Mouse (Mus musculus): ENCODE results near the gene Mlxip.
A peak's percentile ranks its signal among the peaks of the same experiment; 100 is the strongest.

The Mlxip gene

DNA sequence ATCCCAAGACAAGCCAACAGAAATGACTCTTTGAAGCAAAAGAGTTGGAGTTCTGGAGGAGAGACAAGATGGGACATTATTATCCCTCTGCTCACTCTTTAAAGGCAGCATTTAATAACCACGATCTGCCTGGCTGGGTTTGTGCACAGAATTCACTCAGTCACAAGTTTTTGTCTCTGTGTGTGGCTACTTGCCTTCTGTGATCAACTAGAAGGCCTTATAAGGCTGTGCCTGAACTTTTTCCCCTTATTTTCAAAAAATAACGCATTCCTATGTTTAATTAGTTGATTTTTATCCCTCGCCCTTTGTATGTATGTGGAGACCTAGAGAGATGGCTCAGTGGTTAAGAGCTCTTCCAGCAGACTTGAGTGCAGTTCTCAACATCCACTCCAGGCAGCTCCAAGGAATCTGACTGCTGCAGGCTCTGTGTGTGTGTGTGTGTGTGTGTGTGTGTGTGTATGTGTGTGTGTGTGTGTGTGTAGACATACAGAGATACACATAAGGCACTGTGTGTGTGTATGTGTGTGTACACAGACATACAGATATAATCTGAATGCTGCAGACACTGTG is 37.8 kb downstream of the Mlxip start:
- DNase-seq (ENCODE audit: low spot score), result no peak

DNA sequence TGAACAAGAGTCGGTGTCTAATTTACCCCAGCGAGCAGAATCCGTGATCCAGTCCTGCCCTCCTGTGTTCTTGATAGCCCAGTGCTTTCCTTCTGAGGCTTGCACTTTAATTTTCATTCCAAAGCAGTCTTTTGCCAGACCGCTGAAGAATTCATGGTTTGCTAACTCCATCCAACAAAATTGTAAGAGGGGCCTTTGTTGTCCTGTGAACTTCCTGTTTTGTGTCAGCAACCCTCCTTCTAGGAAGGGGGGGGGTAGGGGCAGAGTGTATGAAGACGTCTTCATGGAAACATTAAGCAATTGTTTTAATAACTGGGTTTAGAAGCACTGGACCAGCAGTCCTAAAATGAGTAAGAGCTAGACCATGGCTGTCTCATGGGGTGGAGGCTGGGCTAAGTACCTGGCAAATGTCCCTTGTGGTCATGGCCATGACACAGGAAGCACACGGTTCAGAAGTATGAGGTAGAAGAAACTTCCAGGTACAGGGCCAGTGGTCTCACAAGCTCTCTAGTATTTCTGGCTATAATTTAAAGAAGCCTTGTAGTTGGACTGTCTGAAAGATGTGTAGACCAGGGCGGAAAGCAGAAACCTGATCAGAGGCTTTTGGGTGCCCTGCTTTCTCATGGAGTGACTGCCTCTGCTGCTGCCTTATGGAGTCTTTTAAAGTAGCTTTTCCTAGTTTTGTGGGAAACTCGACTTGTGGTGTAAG is 41.6 kb downstream of the Mlxip start:
- peak; percentile 40 for DNase-seq (ENCODE audit: low spot score)

DNA sequence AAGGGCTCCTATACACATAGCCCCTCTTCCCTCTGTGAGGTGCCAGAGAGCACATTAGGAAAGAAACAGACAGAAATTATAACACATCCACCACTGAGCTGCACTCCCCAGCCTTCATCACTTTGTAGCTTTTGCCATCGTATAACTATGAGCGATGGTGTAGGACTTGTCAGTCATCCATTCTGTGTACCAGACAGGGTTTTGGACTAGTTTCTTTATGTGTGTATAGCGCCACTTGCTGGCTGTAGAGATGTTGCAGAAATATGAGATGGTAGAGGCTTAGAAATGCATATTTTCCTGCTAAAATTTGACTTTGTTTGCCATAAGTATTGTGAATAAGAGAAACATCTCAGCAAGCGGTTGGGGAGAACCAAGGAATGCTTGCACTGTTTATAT is 42.2 kb downstream of the Mlxip start:
- DNase-seq (ENCODE audit: low spot score), result peak; percentile 72

DNA sequence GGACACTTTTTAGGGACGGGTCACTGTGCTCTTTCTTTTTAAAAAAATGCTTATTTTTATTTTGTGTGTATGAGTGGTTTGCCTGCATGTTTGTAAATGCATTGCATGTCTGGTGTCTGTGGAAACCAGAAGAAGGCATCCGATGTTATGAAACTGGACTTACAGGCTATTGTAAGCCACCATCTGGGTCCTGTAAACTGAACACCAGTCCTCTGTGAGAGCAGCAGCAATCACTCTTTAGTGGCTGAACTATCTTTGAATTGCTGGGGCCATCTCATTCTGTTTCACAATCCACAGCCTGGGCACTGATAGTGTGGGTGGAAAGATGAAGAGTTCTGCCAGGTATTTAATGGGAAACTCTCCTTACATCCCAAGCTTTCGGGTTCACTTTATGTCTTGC is 43.8 kb downstream of the Mlxip start:
- DNase-seq (ENCODE audit: low spot score), result no peak

GRCm38 (mm10) chr5:123439312-123439711 is 44.7 kb downstream of the Mlxip start:
- DNase-seq (ENCODE audit: low spot score), result no peak

DNA sequence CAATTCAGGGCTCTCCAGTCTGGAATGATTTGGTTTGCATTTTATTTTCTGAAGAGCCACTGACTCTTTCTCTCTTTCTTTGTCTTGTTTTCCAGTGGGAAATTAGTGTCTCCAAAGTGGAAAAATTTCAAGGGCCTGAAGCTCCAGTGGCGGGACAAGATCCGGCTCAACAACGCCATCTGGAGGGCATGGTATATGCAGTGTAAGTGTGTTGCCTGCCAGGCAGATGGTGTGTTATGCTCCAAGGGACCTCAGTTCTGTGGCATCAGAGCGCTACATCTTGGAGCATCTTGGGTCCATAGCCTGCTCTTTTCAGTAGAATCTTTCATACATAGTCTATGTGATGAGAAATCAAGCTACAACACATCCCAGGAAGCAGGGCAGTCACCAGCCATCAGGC is 45.3 kb downstream of the Mlxip start:
- DNase-seq (ENCODE audit: low spot score), result no peak

DNA sequence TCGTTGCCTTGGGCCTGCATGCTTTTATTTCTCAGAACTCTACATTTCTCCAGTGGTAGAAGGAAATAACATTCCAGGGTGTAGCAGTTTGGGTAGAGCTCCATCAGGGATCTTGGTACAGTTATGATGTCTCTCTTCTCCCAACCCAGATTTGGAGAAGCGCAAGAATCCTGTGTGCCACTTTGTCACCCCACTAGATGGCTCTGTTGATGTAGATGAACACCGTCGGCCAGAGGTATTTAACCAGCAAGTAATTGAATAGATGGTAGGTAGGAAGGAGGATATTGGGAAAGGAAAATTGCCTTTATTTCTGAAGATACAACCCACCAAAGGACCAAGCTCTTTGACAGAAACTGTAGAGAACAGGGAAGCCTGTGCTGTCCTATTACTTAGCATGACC is 46.1 kb downstream of the Mlxip start:
- DNase-seq (ENCODE audit: low spot score), result no peak

GRCm38 (mm10) chr5:123442283-123442682 is 47.7 kb downstream of the Mlxip start:
- no peak for DNase-seq (ENCODE audit: low spot score)

DNA sequence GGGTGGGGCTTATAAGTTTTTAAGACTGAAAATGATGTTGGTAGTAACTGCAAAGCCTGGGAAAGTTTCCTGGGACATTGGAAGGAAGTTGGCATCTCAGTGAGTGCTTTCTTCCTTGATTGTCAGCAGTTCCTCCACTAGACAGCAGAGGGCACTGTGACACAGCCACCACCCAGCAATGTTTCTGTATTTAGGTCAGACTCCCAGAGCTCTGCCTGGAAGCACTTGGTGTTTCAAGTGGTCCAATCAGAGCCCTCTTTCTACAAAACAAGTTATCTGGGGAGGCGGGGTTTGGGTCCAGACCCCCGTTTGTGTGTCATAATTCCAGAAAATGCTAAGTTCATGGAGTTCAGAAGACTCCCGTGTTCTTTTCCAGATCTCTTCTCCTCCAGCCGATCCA is 49.5 kb downstream of the Mlxip start:
- peak; percentile 60 for DNase-seq (ENCODE audit: low spot score)

DNA sequence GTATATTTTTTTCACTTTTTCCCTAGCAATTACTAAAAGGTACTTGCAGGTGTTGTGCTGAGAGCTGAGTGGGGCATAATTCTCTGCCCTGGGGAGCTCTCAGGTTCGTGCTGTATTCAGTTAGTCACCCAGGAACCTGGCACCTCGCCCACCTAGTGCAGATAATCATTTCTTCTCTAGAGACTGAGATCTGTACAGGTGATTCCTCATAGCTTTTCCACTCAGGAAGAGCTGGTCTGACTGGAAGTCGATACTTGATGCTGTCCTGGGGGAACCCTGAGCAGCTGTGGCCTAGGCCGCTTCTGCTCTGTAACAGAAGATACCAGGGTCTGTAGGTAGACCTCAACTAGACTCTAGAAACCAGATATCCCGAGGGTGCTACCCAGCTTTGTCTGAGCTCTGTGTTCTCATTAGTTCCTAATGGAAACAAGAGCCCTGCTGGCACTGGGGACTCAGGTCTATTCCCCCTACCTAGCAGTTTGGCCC is 50.3 kb downstream of the Mlxip start:
- no peak for DNase-seq (ENCODE audit: low spot score)

GRCm38 (mm10) chr5:123451886-123452285 is 57.3 kb downstream of the Mlxip start:
- no peak for DNase-seq (ENCODE audit: low spot score)

DNA sequence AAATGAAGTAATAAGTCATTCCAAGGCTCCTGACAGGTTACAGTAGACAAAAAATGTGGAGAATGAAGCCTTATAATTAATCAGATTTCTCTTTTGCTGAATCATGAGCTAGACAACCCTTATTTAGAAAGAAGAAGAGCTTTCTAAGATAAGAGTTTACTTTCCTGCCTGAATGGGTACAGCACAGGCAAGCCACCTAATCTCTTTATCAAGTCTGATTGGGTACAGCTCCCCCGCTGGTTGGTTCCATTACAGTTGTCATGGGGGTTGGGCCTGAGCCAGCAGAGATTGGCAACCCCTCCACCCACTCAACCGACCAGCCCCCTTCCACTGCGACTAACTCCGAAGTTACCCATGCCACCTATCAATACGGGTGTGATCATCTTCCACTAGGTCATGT is 66.8 kb downstream of the Mlxip start:
- no peak for DNase-seq (ENCODE audit: low spot score)

- DNase-seq (ENCODE audit: low spot score), result no peak
Measured at GRCm38 (mm10) chr5:123464638-123465037, 70.0 kb downstream of the Mlxip start.

- DNase-seq (ENCODE audit: low spot score), result no peak
Measured at GRCm38 (mm10) chr5:123470784-123471400, 76.3 kb downstream of the Mlxip start.

DNA sequence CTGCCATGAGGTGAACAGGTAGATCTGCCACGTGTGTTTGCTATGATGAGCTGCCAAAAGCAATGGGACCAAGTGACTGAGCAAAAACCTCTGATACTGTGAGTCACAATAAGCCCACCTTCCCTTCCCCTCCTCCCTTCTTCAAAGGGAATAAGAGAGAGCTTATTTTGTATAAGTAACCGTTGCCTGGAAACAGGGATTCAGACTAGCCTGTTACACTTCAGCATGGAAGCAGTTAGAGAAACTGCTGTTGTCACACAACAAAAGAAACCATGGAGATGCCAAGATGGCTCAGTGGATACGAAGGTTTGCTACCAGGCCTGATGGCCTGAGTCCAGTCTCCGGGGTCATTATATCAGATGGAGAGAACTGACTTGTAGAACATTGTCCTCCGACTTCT is 79.2 kb downstream of the Mlxip start:
- no peak for DNase-seq (ENCODE audit: low spot score)

GRCm38 (mm10) chr5:123487659-123488395 is 93.2 kb downstream of the Mlxip start:
- DNase-seq (ENCODE audit: low spot score), result no peak

DNA sequence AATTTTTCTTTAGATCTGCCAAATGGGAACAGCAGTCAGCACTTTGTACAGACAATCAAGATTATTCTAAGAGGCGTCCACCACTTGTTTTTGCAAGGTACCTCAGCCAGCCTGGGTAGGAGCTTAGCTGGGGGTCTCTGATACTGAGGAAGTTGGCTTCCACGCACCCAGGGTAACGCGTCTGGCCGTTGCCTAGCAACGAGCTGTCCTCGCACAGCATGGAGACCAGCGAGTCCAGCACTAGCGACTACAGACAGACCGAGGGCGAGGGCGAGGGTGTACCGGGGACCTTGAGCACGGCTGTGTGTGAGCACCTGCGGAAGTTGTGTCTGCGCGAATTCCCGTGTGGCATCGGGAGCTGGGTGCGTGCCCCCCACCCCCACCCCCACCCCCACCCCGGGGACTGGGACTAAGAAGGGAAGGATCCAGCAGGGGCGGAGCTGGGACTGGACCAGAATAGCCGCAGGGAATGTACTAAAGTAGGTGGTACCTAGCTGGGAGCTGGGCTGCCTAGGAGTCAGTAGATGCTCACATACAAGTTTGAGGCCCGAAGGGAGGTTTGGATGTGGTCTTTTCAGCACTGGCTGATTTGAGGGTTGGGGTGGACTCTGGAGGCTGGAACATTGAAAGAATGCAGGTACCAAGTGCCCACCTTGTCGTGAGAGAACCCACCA is 94.7 kb downstream of the Mlxip start, which contains the start of the genes Lrrc43 and Il31:
Lrrc43 (plus strand) TSS at position 194 of the 674 bp plus-strand sequence.
Il31 (minus strand) TSS at position 378 of the 674 bp plus-strand sequence.
- no peak for DNase-seq (ENCODE audit: low spot score)

DNA sequence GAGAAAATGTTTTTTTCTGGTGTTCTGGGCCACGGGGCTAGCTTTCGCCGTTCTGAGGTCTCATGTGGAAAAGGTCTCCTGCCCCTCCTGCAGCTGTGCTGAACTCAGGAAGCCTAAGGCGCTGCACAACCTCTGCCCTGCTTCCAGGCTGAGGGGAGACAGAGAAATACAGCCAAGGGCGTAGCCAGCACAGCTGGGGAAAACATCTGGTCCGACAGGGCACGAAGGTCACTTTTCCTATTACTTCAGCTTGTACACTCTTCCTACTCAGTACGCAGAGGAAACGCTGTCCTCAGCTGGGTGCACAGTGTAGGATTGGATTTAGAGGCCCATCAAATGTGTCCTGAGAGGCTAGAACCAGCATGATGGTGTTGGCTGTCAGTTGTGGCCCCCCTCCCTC is 95.3 kb downstream of the Mlxip start:
- no peak for DNase-seq (ENCODE audit: low spot score)

- DNase-seq (ENCODE audit: low spot score), result no peak
Measured at GRCm38 (mm10) chr5:123499717-123500116, 105.1 kb downstream of the Mlxip start.

DNA sequence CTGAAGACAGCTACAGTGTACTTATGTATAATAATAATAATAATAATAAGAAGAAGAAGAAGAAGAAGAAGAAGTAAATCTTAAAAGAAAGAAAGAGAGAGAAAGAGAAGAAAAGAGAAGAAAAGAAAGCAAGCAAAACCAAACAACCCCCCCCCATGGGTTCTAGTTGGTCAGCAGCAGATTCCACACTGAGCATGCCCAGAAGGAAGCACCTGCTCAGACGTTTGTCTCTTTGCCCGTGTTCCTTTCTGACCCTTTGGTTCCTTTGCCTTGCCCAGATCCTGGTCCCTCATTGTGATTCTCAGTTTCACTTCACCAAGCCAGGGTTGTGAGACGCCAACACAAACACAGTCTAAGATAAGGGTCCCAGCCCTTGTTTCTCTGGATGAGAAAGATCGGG is 107.4 kb downstream of the Mlxip start:
- DNase-seq (ENCODE audit: low spot score), result no peak
